Mouse (Mus musculus): Measurements from ENCODE around the gene Sycp2. TPM values are rescaled to one million over a fixed set of nuclear protein-coding genes. Genes with fewer than 3 reads are reported as not detected.

The Sycp2 gene
- polyA plus RNA-seq (2014; fragmentation: Nextera tagmentation; extraction: Ambion mirVana), result not detected in 2 replicates

DNA sequence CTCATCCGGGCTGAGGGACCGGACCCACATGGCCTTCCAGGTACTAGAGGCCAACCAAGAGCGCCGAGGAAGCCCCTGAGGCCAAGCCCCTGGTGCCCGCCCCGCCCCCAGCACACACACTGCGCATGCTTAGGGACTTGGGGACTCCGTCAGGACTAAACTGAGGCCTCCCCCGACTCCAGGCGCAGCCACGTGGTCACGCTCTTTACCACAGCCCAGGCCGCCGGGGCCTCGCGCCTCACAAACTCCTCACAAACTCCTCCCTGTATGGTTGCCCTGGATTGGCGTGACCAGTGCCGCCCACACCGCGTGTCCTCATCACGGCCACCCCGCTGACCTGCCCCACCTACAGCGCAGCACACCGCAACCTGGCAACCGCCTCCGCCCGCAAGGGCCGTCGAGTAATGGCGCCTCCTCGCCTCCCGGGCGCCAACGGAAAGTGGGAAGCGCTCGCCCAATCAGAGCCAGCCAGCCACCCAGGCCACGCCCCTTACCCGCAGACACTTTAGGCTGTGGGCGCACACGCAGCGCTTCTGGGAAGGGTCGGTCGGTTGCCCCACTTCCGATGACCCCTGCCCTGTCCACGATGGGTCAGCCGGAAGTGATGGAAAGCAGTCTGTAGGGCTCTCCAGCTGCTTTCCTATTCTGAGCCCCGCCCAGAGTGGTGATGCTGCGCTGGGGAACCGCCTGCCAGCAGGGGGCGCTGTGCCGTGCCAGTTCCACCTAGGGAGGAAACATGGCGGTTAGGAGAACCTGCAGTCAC lies at the start of gene Sycp2:
Sycp2 (minus strand) TSS at position 633 of the 763 bp plus-strand sequence.
- Histone ChIP-seq H3K4me3 (ENCODE audit: low read depth, low read length) (no peak within 1 kb of the TSS), H3K36me3 (ENCODE audit: control insufficient read depth, insufficient read depth, low read length) (no peaks in the 10 kb centered on the region), H3K9me3 (ENCODE audit: control insufficient read depth, low read length) (no peaks in the 10 kb centered on the region), H3K9ac (ENCODE audit: low read length) (no peak within 1 kb of the TSS), H3K4me1 (ENCODE audit: control insufficient read depth, insufficient read depth, low read length) (no peaks in the 10 kb centered on the region), H3K4me2 (no peak within 1 kb of the TSS), H3K27me3 (ENCODE audit: control insufficient read depth, insufficient read depth, low read length) (no peaks in the 10 kb centered on the region), H3K27ac (ENCODE audit: low read depth, low read length) (no peak within 1 kb of the TSS)
- no peak for DNase-seq (ENCODE audit: low spot score, missing footprints)
- 86% methylated on average over 52 of the region's 52 CpGs for WGBS
- ATAC-seq (ENCODE audit: low FRiP score), result peak; percentile 59

DNA sequence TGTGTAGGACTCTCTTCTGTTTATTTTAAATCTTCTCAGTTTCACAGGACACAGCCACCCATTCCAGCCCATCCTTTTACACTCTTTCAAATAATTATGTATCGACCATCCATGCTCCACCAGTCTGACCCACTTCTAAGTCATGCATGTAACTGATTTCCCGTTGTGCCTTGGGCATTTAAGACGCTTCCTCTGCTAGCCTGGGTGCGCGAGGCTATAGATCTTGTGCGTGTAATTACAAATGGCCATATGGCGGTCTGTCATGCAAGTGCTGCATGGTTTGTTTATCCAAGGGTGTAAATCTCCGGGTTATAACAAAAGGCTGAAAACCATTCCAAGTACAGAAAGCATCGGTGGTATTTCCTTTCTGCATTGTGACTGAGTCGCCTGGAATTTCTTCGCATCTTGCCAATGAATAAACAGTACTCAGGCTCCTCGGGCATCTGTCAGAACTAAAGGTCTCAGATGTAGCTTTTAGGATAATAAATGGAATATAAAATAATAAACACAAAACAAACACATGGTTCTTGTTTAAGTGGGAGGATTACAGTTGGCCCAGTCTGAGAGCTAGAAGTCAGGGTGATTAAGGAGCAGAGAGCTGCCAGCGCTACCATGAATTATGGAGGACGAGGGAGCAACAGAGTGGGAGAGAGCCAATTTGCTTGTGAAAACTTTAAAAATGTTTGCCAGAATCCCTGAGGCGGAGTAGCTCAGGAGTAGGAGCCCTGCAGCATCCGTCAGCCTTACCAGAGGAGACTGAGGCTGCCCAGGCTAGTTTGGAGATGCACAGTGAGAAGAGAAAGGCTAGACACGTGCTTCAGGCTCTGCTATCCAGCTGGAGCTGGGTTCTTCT lies 47.4 kb upstream of the Sycp2 start:
- ATAC-seq (ENCODE audit: low FRiP score), result peak; percentile 57; the same call in 1 of the 2 replicates
- H3K4me2 ChIP-seq, result no peak overlapping the region
- no peaks in the 10 kb centered on the region for H3K27me3 ChIP-seq (ENCODE audit: control insufficient read depth, insufficient read depth, low read length)
- H3K9ac ChIP-seq (ENCODE audit: low read length), result no peak overlapping the region
- 64% methylated on average over 17 of the region's 17 CpGs for WGBS
- no peak overlapping the region for H3K27ac ChIP-seq (ENCODE audit: low read depth, low read length)
- DNase-seq (ENCODE audit: low spot score, missing footprints), result peak; percentile 84
- no peaks in the 10 kb centered on the region for H3K9me3 ChIP-seq (ENCODE audit: control insufficient read depth, low read length)
- H3K4me3 ChIP-seq (ENCODE audit: low read depth, low read length), result no peak overlapping the region
- no peaks in the 10 kb centered on the region for H3K36me3 ChIP-seq (ENCODE audit: control insufficient read depth, insufficient read depth, low read length)
- H3K4me1 ChIP-seq (ENCODE audit: control insufficient read depth, insufficient read depth, low read length), result no peaks in the 10 kb centered on the region

DNA sequence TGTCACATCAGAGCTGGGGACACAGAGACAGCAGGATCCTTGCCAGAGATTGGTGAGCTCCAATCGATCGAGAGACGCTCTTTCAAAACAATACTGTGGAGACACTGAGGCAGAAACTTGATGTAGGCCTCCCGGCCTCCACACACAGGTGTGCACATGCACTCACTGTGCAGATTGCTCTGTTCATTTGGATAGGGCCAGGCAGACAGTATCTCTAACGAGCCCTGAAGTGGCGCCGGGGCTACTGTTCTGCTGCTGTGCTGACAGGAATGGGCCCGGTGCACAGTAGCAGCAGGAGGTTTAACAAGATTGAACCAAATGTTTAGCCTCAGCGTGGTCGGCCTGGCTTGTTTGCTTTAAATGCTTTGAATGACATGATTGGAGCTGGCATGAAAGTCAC lies 43.5 kb upstream of the Sycp2 start:
- H3K9me3 ChIP-seq (ENCODE audit: control insufficient read depth, low read length), result no peaks in the 10 kb centered on the region
- H3K9ac ChIP-seq (ENCODE audit: low read length), result no peak overlapping the region
- H3K36me3 ChIP-seq (ENCODE audit: control insufficient read depth, insufficient read depth, low read length), result no peaks in the 10 kb centered on the region
- ATAC-seq (ENCODE audit: low FRiP score), result no peak
- H3K4me1 ChIP-seq (ENCODE audit: control insufficient read depth, insufficient read depth, low read length), result no peaks in the 10 kb centered on the region
- peak; percentile 61 for DNase-seq (ENCODE audit: low spot score, missing footprints)
- H3K27me3 ChIP-seq (ENCODE audit: control insufficient read depth, insufficient read depth, low read length), result no peaks in the 10 kb centered on the region
- WGBS, result 71% methylated on average over 10 of the region's 10 CpGs
- no peak overlapping the region for H3K4me3 ChIP-seq (ENCODE audit: low read depth, low read length)
- no peak overlapping the region for H3K4me2 ChIP-seq
- no peak overlapping the region for H3K27ac ChIP-seq (ENCODE audit: low read depth, low read length)

DNA sequence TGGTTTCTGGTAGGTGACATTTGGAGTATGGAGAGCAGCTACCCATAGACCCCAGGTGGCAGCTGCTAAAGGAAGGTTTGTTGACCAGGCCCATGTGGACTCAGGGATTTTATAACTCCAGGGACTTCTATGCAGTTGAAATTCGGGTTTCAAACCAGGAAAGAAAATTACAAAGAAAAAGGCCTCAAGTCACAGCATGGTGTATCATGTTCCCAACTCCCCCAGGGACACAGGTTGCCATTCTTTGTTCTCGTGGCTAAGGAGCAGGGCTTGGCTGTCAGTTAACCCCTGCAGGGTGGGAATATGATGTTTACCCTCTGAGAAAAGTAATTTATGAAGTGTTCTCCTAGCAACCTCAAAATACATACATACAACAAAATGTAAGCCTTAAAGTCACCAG lies 42.8 kb upstream of the Sycp2 start:
- no peak for ATAC-seq (ENCODE audit: low FRiP score)
- H3K9me3 ChIP-seq (ENCODE audit: control insufficient read depth, low read length), result no peaks in the 10 kb centered on the region
- H3K4me3 ChIP-seq (ENCODE audit: low read depth, low read length), result no peak overlapping the region
- no peak overlapping the region for H3K4me2 ChIP-seq
- DNase-seq (ENCODE audit: low spot score, missing footprints), result peak; percentile 59
- H3K27ac ChIP-seq (ENCODE audit: low read depth, low read length), result no peak overlapping the region
- H3K36me3 ChIP-seq (ENCODE audit: control insufficient read depth, insufficient read depth, low read length), result no peaks in the 10 kb centered on the region
- H3K9ac ChIP-seq (ENCODE audit: low read length), result no peak overlapping the region
- 23% methylated on average over 2 of the region's 2 CpGs for WGBS
- no peaks in the 10 kb centered on the region for H3K4me1 ChIP-seq (ENCODE audit: control insufficient read depth, insufficient read depth, low read length)
- H3K27me3 ChIP-seq (ENCODE audit: control insufficient read depth, insufficient read depth, low read length), result no peaks in the 10 kb centered on the region

DNA sequence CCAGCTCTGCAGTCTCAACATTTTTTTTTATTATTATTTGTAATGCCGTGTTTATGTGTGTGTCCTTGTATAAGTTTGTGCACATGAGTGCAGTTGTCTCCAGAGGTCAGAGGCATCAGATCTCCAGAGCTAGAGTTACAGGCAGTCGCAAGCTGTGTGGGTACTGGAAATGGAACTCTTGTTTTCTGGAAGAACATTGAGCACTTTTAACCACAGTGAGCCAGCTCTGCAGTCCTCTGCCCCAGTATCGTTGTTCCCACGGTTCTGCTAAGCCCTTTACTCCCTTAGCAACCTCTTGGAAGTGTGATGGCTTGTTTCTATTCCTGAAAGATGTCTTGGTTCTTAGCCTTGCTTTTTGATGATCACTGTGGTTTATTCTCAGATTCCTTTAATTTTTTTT lies 41.9 kb upstream of the Sycp2 start:
- ATAC-seq (ENCODE audit: low FRiP score), result no peak
- no peaks in the 10 kb centered on the region for H3K4me1 ChIP-seq (ENCODE audit: control insufficient read depth, insufficient read depth, low read length)
- no peaks in the 10 kb centered on the region for H3K36me3 ChIP-seq (ENCODE audit: control insufficient read depth, insufficient read depth, low read length)
- H3K4me3 ChIP-seq (ENCODE audit: low read depth, low read length), result no peak overlapping the region
- DNase-seq (ENCODE audit: low spot score, missing footprints), result peak; percentile 69
- H3K9ac ChIP-seq (ENCODE audit: low read length), result no peak overlapping the region
- H3K4me2 ChIP-seq, result no peak overlapping the region
- H3K27me3 ChIP-seq (ENCODE audit: control insufficient read depth, insufficient read depth, low read length), result no peaks in the 10 kb centered on the region
- no peak overlapping the region for H3K27ac ChIP-seq (ENCODE audit: low read depth, low read length)
- H3K9me3 ChIP-seq (ENCODE audit: control insufficient read depth, low read length), result no peaks in the 10 kb centered on the region
- 84% methylated on average over 4 of the region's 4 CpGs for WGBS

DNA sequence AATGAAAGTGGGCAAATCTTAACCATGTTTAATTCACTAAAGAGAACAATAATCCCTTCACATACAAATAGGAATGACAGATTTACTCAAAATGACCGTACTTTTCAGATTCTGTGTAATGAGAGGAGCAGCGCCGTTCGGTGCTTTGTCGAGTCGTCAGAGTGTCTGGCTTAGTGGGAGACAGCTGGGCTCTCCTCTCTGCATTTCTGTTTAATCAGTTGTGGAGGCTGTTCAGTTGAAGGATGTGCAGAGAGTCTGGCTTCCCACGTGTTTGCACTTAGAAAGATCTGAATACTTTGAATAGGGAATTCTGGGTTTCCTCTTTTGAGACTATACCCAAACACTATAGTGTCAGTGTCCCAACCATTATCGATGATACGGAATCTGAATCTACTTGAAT lies 29.8 kb upstream of the Sycp2 start:
- Histone ChIP-seq H3K27me3 (ENCODE audit: control insufficient read depth, insufficient read depth, low read length) (no peaks in the 10 kb centered on the region), H3K27ac (ENCODE audit: low read depth, low read length) (no peak overlapping the region), H3K4me1 (ENCODE audit: control insufficient read depth, insufficient read depth, low read length) (no peaks in the 10 kb centered on the region), H3K9ac (ENCODE audit: low read length) (no peak overlapping the region), H3K4me3 (ENCODE audit: low read depth, low read length) (no peak overlapping the region), H3K4me2 (no peak overlapping the region), H3K36me3 (ENCODE audit: control insufficient read depth, insufficient read depth, low read length) (no peaks in the 10 kb centered on the region), H3K9me3 (ENCODE audit: control insufficient read depth, low read length) (no peaks in the 10 kb centered on the region)
- DNase-seq (ENCODE audit: low spot score, missing footprints), result no peak
- 78% methylated on average over 9 of the region's 9 CpGs for WGBS
- ATAC-seq (ENCODE audit: low FRiP score), result no peak

DNA sequence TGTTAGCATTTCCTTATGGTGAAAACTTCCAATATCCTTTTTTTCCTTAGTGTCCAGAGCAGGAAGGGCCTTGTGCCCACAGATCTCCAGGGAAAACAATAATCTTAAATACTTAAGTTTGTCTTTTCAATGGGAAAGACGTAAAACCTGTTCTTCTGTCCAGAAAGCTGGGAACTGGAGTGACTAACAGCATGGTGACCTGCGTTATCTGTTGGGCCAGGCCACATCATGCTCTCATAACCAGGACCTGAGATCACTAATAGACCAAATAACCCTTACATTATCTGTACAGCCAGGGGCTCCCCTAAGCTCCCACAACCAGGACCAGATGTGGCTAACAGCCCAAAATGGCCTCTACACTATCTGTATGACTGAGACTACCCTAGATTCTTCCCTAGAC lies 26.4 kb upstream of the Sycp2 start:
- WGBS, result 82% methylated on average over 2 of the region's 2 CpGs

DNA sequence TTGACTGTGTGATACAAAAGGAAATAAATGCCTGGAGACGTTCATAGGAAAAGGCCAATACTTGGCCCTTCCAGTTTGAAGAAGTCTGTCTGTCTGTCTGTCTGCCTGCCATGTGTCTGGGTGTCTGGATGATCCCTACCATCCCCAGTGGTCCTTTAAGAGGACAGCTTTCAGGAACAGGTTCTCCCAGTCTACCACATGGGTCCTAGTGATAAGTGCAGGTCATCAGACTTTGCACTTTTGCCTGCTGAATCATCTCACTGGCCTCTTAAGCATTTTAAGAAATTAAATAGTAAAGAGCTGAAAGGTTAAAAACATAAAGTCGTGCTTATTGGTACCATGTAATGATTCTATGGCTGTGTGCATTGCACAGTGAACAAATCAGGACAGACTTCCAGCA lies 26.0 kb upstream of the Sycp2 start:
- H3K9ac ChIP-seq (ENCODE audit: low read length), result no peak overlapping the region
- no peak overlapping the region for H3K4me3 ChIP-seq (ENCODE audit: low read depth, low read length)
- DNase-seq (ENCODE audit: low spot score, missing footprints), result no peak
- no peaks in the 10 kb centered on the region for H3K9me3 ChIP-seq (ENCODE audit: control insufficient read depth, low read length)
- no peak overlapping the region for H3K27ac ChIP-seq (ENCODE audit: low read depth, low read length)
- ATAC-seq (ENCODE audit: low FRiP score), result no peak
- no peak overlapping the region for H3K4me2 ChIP-seq
- 78% methylated on average over 2 of the region's 2 CpGs for WGBS
- H3K27me3 ChIP-seq (ENCODE audit: control insufficient read depth, insufficient read depth, low read length), result no peaks in the 10 kb centered on the region
- no peaks in the 10 kb centered on the region for H3K36me3 ChIP-seq (ENCODE audit: control insufficient read depth, insufficient read depth, low read length)
- H3K4me1 ChIP-seq (ENCODE audit: control insufficient read depth, insufficient read depth, low read length), result no peaks in the 10 kb centered on the region

More for the DNA sequence above, 26.4 kb upstream of the Sycp2 start:
- no peak overlapping the region for H3K27ac ChIP-seq (ENCODE audit: low read depth, low read length)
- H3K36me3 ChIP-seq (ENCODE audit: control insufficient read depth, insufficient read depth, low read length), result no peaks in the 10 kb centered on the region
- H3K4me2 ChIP-seq, result no peak overlapping the region
- DNase-seq (ENCODE audit: low spot score, missing footprints) (no peak), ATAC-seq (ENCODE audit: low FRiP score) (no peak)
- no peaks in the 10 kb centered on the region for H3K9me3 ChIP-seq (ENCODE audit: control insufficient read depth, low read length)
- H3K27me3 ChIP-seq (ENCODE audit: control insufficient read depth, insufficient read depth, low read length), result no peaks in the 10 kb centered on the region
- no peaks in the 10 kb centered on the region for H3K4me1 ChIP-seq (ENCODE audit: control insufficient read depth, insufficient read depth, low read length)
- H3K9ac ChIP-seq (ENCODE audit: low read length), result no peak overlapping the region
- no peak overlapping the region for H3K4me3 ChIP-seq (ENCODE audit: low read depth, low read length)

DNA sequence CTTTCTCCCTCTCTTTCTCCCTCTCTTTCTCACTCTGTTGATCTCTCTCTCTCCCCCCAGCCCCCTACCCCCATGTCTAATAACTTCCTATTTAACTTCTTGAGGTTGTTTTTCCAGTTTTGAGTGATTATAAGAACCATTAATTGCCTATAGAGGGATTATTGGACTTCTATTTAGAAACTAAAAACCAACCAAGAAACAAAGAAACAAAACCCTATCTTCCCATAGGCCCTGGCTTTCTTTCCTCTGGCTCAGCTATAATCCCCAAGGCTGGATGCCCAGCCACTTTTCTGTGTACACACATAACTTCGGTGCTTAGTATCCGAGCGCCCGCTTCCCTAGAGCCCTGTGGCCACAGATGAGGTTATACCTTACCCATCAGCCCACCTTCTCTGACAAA lies 22.7 kb upstream of the Sycp2 start, which contains the start of gene Cdh26:
Cdh26 (plus strand) TSS at position 301 of the 400 bp plus-strand sequence.
- Histone ChIP-seq H3K27ac (ENCODE audit: low read depth, low read length) (no peak within 1 kb of the TSS), H3K9ac (ENCODE audit: low read length) (no peak within 1 kb of the TSS), H3K4me2 (no peak within 1 kb of the TSS), H3K4me1 (ENCODE audit: control insufficient read depth, insufficient read depth, low read length) (no peaks in the 10 kb centered on the region), H3K4me3 (ENCODE audit: low read depth, low read length) (no peak within 1 kb of the TSS), H3K36me3 (ENCODE audit: control insufficient read depth, insufficient read depth, low read length) (no peaks in the 10 kb centered on the region), H3K27me3 (ENCODE audit: control insufficient read depth, insufficient read depth, low read length) (no peaks in the 10 kb centered on the region), H3K9me3 (ENCODE audit: control insufficient read depth, low read length) (no peaks in the 10 kb centered on the region)
- WGBS, result 90% methylated on average over 4 of the region's 4 CpGs
- ATAC-seq (ENCODE audit: low FRiP score) (no peak), DNase-seq (ENCODE audit: low spot score, missing footprints) (no peak)
